In the genomic region with DNA sequence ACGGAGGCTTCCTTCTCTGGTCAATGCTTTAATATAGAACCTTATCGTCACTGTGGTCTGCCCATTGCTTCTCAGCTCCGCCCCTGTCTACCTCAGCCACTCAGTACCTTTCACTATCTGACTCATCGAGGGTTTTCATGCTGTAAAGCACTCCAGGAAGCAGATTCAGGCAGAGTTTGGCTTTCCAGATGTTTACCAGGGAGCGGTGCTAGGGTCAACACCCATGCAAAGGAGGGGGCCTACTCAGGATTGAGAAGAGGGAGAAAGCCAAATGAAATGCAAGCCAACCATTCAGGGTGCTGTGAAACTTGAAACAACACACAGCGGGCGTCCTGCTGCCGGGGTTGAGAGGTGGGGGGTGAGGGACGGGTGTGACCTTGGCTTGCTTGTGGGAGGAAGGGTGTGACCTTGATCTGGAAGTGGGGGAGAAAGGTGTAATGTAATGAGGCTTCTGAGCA, we compare ENCODE assay signal across 8 mouse cellular contexts. TPM values are rescaled to one million over a fixed set of nuclear protein-coding genes. Genes with fewer than 3 reads are reported as not detected.
DNase-seq lines count a peak whose midpoint lies in the region; ATAC-seq lines count a peak whose summit lies in the region.
"Had no signal": no experiment of that assay in that cellular context is flagged by ENCODE, and none has a peak within 500 bp of the region (broad histone marks: within the 10 kb centered on the region; RNA-seq: fewer than 3 reads in every experiment).

No protein-coding gene starts in this region.

- no peak overlapping the region for H3K4me3 ChIP-seq in embryonic facial prominence, embryonic 12.5 days
- H3K4me3 ChIP-seq in limb, embryonic 10.5 days = peak overlapping the region; percentile 20; the same call in 1 of the 2 replicates
- H3K4me3 ChIP-seq in forebrain, embryonic 11.5 days (ENCODE audit: low read depth, low read length) = no peak overlapping the region
- H3K4me3 ChIP-seq: hindbrain, embryonic 15.5 days had no signal

- H3K27me3 ChIP-seq in embryonic facial prominence, embryonic 12.5 days = no peaks in the 10 kb centered on the region
- H3K27me3 ChIP-seq in limb, embryonic 10.5 days (ENCODE audit: low read depth, poor library complexity, severe bottlenecking) = no peaks in the 10 kb centered on the region
- no peaks in the 10 kb centered on the region for H3K27me3 ChIP-seq in forebrain, embryonic 11.5 days (ENCODE audit: control insufficient read depth, insufficient read depth, low read length)
- H3K27me3 ChIP-seq: hindbrain, embryonic 15.5 days had no signal

- H3K9ac ChIP-seq in embryonic facial prominence, embryonic 12.5 days = no peak overlapping the region
- no peak overlapping the region for H3K9ac ChIP-seq in forebrain, embryonic 11.5 days (ENCODE audit: low read length)
- H3K9ac ChIP-seq: hindbrain, embryonic 15.5 days had no signal

- 0 out of 2 replicates have a peak, but pooled peaks cover 4% of the 10 kb centered on the region for H3K4me1 ChIP-seq in embryonic facial prominence, embryonic 12.5 days
- H3K4me1 ChIP-seq in limb, embryonic 10.5 days = peaks cover 10% of the 10 kb centered on the region
- no peaks in the 10 kb centered on the region for H3K4me1 ChIP-seq in forebrain, embryonic 11.5 days (replicated peaks; ENCODE audit: control insufficient read depth, insufficient read depth, low read length)
- H3K4me1 ChIP-seq: hindbrain, embryonic 15.5 days had no signal

- peak; percentile 7 to 9 for DNase-seq in urinary bladder, adult 18-20 months (ENCODE audit: low spot score in 2 of 2)
- DNase-seq in urinary bladder, postnatal 14 days (ENCODE audit: low spot score) = no peak
- no peak for DNase-seq in limb, embryonic 10.5 days (ENCODE audit: low spot score)
- DNase-seq in forebrain, embryonic 11.5 days (ENCODE audit: low spot score) = no peak

- H3K9me3 ChIP-seq in embryonic facial prominence, embryonic 12.5 days = no peaks in the 10 kb centered on the region
- H3K9me3 ChIP-seq in limb, embryonic 10.5 days (replicated peaks) = no peaks in the 10 kb centered on the region
- no peaks in the 10 kb centered on the region for H3K9me3 ChIP-seq in forebrain, embryonic 11.5 days (ENCODE audit: control insufficient read depth, low read length)
- H3K9me3 ChIP-seq: hindbrain, embryonic 15.5 days had no signal

- H3K27ac ChIP-seq in embryonic facial prominence, embryonic 12.5 days = no peak overlapping the region
- H3K27ac ChIP-seq in limb, embryonic 10.5 days = peak overlapping the region; percentile 44; the same call in 1 of the 2 replicates
- H3K27ac ChIP-seq in forebrain, embryonic 11.5 days (ENCODE audit: low read depth, low read length) = no peak overlapping the region
- H3K27ac ChIP-seq: hindbrain, embryonic 15.5 days had no signal

- ATAC-seq in embryonic facial prominence, embryonic 12.5 days (ENCODE audit: insufficient number of reproducible peaks, insufficient read depth, low FRiP score, low TSS enrichment) = no peak
- peak; percentile 68 for ATAC-seq in neutrophil, adult 5-6 weeks (ENCODE audit: extremely low read depth, insufficient number of reproducible peaks, low FRiP score, poor library complexity, severe bottlenecking)
- no peak for ATAC-seq in cerebellum, adult (ENCODE audit: insufficient number of reproducible peaks, low FRiP score, low TSS enrichment)
- ATAC-seq in forebrain, embryonic 11.5 days (replicated peaks; ENCODE audit: low FRiP score) = no peak

- 0 out of 2 replicates have a peak overlapping the region, but pooled peaks have one; percentile 7 for H3K4me2 ChIP-seq in embryonic facial prominence, embryonic 12.5 days (replicated peaks)
- no peak overlapping the region for H3K4me2 ChIP-seq in forebrain, embryonic 11.5 days (ENCODE audit: low read depth, low read length, severe bottlenecking)
- H3K4me2 ChIP-seq: hindbrain, embryonic 15.5 days had no signal

- WGBS in embryonic facial prominence, embryonic 12.5 days = 19% methylated on average over 9 of the region's 9 CpGs
- WGBS in limb, embryonic 10.5 days = 7% methylated on average over 9 of the region's 9 CpGs
- 28% methylated on average over 9 of the region's 9 CpGs for WGBS in forebrain, embryonic 11.5 days

- no peaks in the 10 kb centered on the region for H3K36me3 ChIP-seq in embryonic facial prominence, embryonic 12.5 days
- H3K36me3 ChIP-seq in limb, embryonic 10.5 days = no peaks in the 10 kb centered on the region
- H3K36me3 ChIP-seq in forebrain, embryonic 11.5 days (ENCODE audit: control insufficient read depth, insufficient read depth, low read length) = no peaks in the 10 kb centered on the region
- H3K36me3 ChIP-seq: hindbrain, embryonic 15.5 days had no signal

RNA-seq across cellular contexts. Expression of a gene that starts 43.6 kb away (rescaled TPM):
- polyA plus RNA-seq in embryonic facial prominence, embryonic 12.5 days (2016; fragmentation: Nextera tagmentation; extraction: Ambion mirVana) = 17.8 and 19.8 TPM in 2 replicates
- 10.1 and 12.1 TPM in 2 replicates for polyA plus RNA-seq in limb, embryonic 10.5 days (2016; fragmentation: Nextera tagmentation; extraction: Ambion mirVana)
- 149 and 161 TPM in 2 replicates for total RNA-seq in neutrophil, adult 5-6 weeks (2017)
- 35.3 and 35.9 TPM in 2 replicates for polyA plus RNA-seq in forebrain, embryonic 11.5 days (2014; fragmentation: Nextera tagmentation; extraction: Ambion mirVana)

Comparison
In these comparisons a context has a peak if more than half of its experiments do, and no peak if none do; other contexts are left out.
1. DNase-seq: peak in urinary bladder, adult 18-20 months (2 of 2); none in urinary bladder, postnatal 14 days (single experiment), limb, embryonic 10.5 days (single experiment) and forebrain, embryonic 11.5 days (single experiment).